Mouse (Mus musculus): ENCODE measurements around the gene Cers6. TPM values are rescaled to one million over a fixed set of nuclear protein-coding genes. Genes with fewer than 3 reads are reported as not detected.

Gene Cers6
- total and polyA plus RNA-seq, 3 experiments = 2.1 to 9.6 (median 8.7) TPM

GRCm38 (mm10) chr2:69096821-69097220 lies 235.6 kb downstream of the Cers6 start:
- no peak overlapping the region for H3K4me3 ChIP-seq
- H3K9ac ChIP-seq (ENCODE audit: low read depth, low read length) = no peak overlapping the region
- 73% methylated on average over 4 of the region's 4 CpGs for WGBS
- no peaks in the 10 kb centered on the region for H3K27me3 ChIP-seq (ENCODE audit: control insufficient read depth, insufficient read depth, low read length)
- no peak for DNase-seq
- peaks cover under 1% of the 10 kb centered on the region; the same call in 1 of the 2 replicates for H3K4me1 ChIP-seq (ENCODE audit: control insufficient read depth, insufficient read depth, low read length)
- H3K36me3 ChIP-seq (ENCODE audit: control insufficient read depth, insufficient read depth, low read length) = no peaks in the 10 kb centered on the region
- intact Hi-C loops (cut with DNase I) = no loop called here
- H3K27ac ChIP-seq = no peak overlapping the region
- H3K79me2 ChIP-seq (replicated peaks; ENCODE audit: control insufficient read depth, insufficient read depth, low read length) = no peaks in the 10 kb centered on the region
- TF ChIP-seq EP300 (IDR thresholded peaks at IDR 0.05; ENCODE audit: insufficient read depth, low read depth, low read length) (no peak), POLR2A (IDR thresholded peaks at IDR 0.05; ENCODE audit: insufficient read depth, low read depth, low read length) (no peak), CTCF (IDR thresholded peaks at IDR 0.05) (no peak)

GRCm38 (mm10) chr2:69097526-69097925 lies 236.3 kb downstream of the Cers6 start:
- Histone ChIP-seq H3K27ac (no peak overlapping the region), H3K79me2 (replicated peaks; ENCODE audit: control insufficient read depth, insufficient read depth, low read length) (no peaks in the 10 kb centered on the region), H3K36me3 (ENCODE audit: control insufficient read depth, insufficient read depth, low read length) (no peaks in the 10 kb centered on the region), H3K4me3 (no peak overlapping the region), H3K4me1 (ENCODE audit: control insufficient read depth, insufficient read depth, low read length) (peaks cover 1% of the 10 kb centered on the region; the same call in 1 of the 2 replicates), H3K27me3 (ENCODE audit: control insufficient read depth, insufficient read depth, low read length) (no peaks in the 10 kb centered on the region), H3K9ac (ENCODE audit: low read depth, low read length) (no peak overlapping the region)
- DNase-seq = no peak
- intact Hi-C loops (cut with DNase I) = no loop called here
- TF ChIP-seq POLR2A (IDR thresholded peaks at IDR 0.05; ENCODE audit: insufficient read depth, low read depth, low read length) (no peak), CTCF (IDR thresholded peaks at IDR 0.05) (no peak), EP300 (IDR thresholded peaks at IDR 0.05; ENCODE audit: insufficient read depth, low read depth, low read length) (no peak)
- 53% methylated on average over 2 of the region's 2 CpGs for WGBS

- no peak for DNase-seq
- no peaks in the 10 kb centered on the region for H3K79me2 ChIP-seq (replicated peaks; ENCODE audit: control insufficient read depth, insufficient read depth, low read length)
- H3K4me3 ChIP-seq = no peak overlapping the region
- WGBS = 94% methylated on average over 3 of the region's 3 CpGs
- no peak overlapping the region for H3K27ac ChIP-seq
- H3K9ac ChIP-seq (ENCODE audit: low read depth, low read length) = no peak overlapping the region
- peaks cover 1% of the 10 kb centered on the region; the same call in 1 of the 2 replicates for H3K4me1 ChIP-seq (ENCODE audit: control insufficient read depth, insufficient read depth, low read length)
- intact Hi-C loops (cut with DNase I) = no loop called here
- no peaks in the 10 kb centered on the region for H3K36me3 ChIP-seq (ENCODE audit: control insufficient read depth, insufficient read depth, low read length)
- TF ChIP-seq POLR2A (IDR thresholded peaks at IDR 0.05; ENCODE audit: insufficient read depth, low read depth, low read length) (no peak), CTCF (IDR thresholded peaks at IDR 0.05) (no peak), EP300 (IDR thresholded peaks at IDR 0.05; ENCODE audit: insufficient read depth, low read depth, low read length) (no peak)
- H3K27me3 ChIP-seq (ENCODE audit: control insufficient read depth, insufficient read depth, low read length) = no peaks in the 10 kb centered on the region
Observed at GRCm38 (mm10) chr2:69098701-69099100, 237.5 kb downstream of the Cers6 start.

- intact Hi-C loops (cut with DNase I) = no loop called here
- no peak for TF ChIP-seq POLR2A (IDR thresholded peaks at IDR 0.05; ENCODE audit: insufficient read depth, low read depth, low read length)
- TF ChIP-seq EP300 (IDR thresholded peaks at IDR 0.05; ENCODE audit: insufficient read depth, low read depth, low read length) = no peak
- TF ChIP-seq CTCF (IDR thresholded peaks at IDR 0.05) = no peak
- no peaks in the 10 kb centered on the region for H3K79me2 ChIP-seq (replicated peaks; ENCODE audit: control insufficient read depth, insufficient read depth, low read length)
- no peak overlapping the region for H3K9ac ChIP-seq (ENCODE audit: low read depth, low read length)
- DNase-seq = no peak
- H3K4me1 ChIP-seq (ENCODE audit: control insufficient read depth, insufficient read depth, low read length) = peaks cover 1% of the 10 kb centered on the region; the same call in 1 of the 2 replicates
- H3K27ac ChIP-seq = no peak overlapping the region
- H3K4me3 ChIP-seq = no peak overlapping the region
- whole genome bisulfite sequencing = 96% methylated on average over 7 of the region's 7 CpGs
- no peaks in the 10 kb centered on the region for H3K36me3 ChIP-seq (ENCODE audit: control insufficient read depth, insufficient read depth, low read length)
- H3K27me3 ChIP-seq (ENCODE audit: control insufficient read depth, insufficient read depth, low read length) = no peaks in the 10 kb centered on the region
Observed at GRCm38 (mm10) chr2:69099147-69099546, 237.9 kb downstream of the Cers6 start.

- DNase-seq = peak; percentile 18 to 31
- Histone ChIP-seq H3K27ac (no peak overlapping the region), H3K79me2 (replicated peaks; ENCODE audit: control insufficient read depth, insufficient read depth, low read length) (no peaks in the 10 kb centered on the region), H3K27me3 (ENCODE audit: control insufficient read depth, insufficient read depth, low read length) (no peaks in the 10 kb centered on the region), H3K9ac (ENCODE audit: low read depth, low read length) (no peak overlapping the region), H3K36me3 (ENCODE audit: control insufficient read depth, insufficient read depth, low read length) (no peaks in the 10 kb centered on the region), H3K4me1 (ENCODE audit: control insufficient read depth, insufficient read depth, low read length) (peaks cover 1% of the 10 kb centered on the region; the same call in 1 of the 2 replicates), H3K4me3 (no peak overlapping the region)
- WGBS = 10% methylated on average over 3 of the region's 3 CpGs
- intact Hi-C loops (cut with DNase I) = loop anchor here (1.0 to 5.0 kb wide), 3 partner anchors 317 to 538 kb away; no protein-coding TSS in a partner anchor
- no peak for TF ChIP-seq POLR2A (IDR thresholded peaks at IDR 0.05; ENCODE audit: insufficient read depth, low read depth, low read length)
- TF ChIP-seq EP300 (IDR thresholded peaks at IDR 0.05; ENCODE audit: insufficient read depth, low read depth, low read length) = peak; percentile 77; the same call in 1 of the 2 replicates
- peak; percentile 90 for TF ChIP-seq CTCF (IDR thresholded peaks at IDR 0.05)
Observed at GRCm38 (mm10) chr2:69100706-69101105, 239.5 kb downstream of the Cers6 start.

GRCm38 (mm10) chr2:69103526-69103925 lies 242.3 kb downstream of the Cers6 start:
- Histone ChIP-seq H3K36me3 (ENCODE audit: control insufficient read depth, insufficient read depth, low read length) (no peaks in the 10 kb centered on the region), H3K27ac (no peak overlapping the region), H3K79me2 (replicated peaks; ENCODE audit: control insufficient read depth, insufficient read depth, low read length) (no peaks in the 10 kb centered on the region), H3K4me3 (no peak overlapping the region), H3K27me3 (ENCODE audit: control insufficient read depth, insufficient read depth, low read length) (no peaks in the 10 kb centered on the region), H3K4me1 (ENCODE audit: control insufficient read depth, insufficient read depth, low read length) (peaks cover 1% of the 10 kb centered on the region; the same call in 1 of the 2 replicates), H3K9ac (ENCODE audit: low read depth, low read length) (no peak overlapping the region)
- intact Hi-C loops (cut with DNase I) = loop anchor here (5.0 kb wide), 2 partner anchors 324 to 541 kb away; no protein-coding TSS in a partner anchor
- TF ChIP-seq POLR2A (IDR thresholded peaks at IDR 0.05; ENCODE audit: insufficient read depth, low read depth, low read length) = no peak
- no peak for TF ChIP-seq EP300 (IDR thresholded peaks at IDR 0.05; ENCODE audit: insufficient read depth, low read depth, low read length)
- TF ChIP-seq CTCF (IDR thresholded peaks at IDR 0.05) = no peak
- no peak for DNase-seq
- WGBS = 92% methylated on average over 3 of the region's 3 CpGs
